Mouse (Mus musculus) ES-E14 (cell line): Measurements from ENCODE around the gene Naip2. TPM values are rescaled to one million over a fixed set of nuclear protein-coding genes. Genes with fewer than 3 reads are reported as not detected.
"Not testable (repeated sequence)": the region's sequence is repeated elsewhere in the genome, so short reads cannot be mapped to it uniquely, and the experiment has no call there.

Experiments used
- DNase-seq: peaks from one replicate; pipeline ENCODE4 v3.0.0-alpha.2; 2013; ENCODE audit warnings: low read depth, low spot score
- H3K27ac ChIP-seq: 2 replicates; pipeline ENCODE4 v1.5.1; 2012; ENCODE audit warnings: low read depth, mild to moderate bottlenecking, low read length, moderate library complexity, mixed read lengths; ENCODE audit not compliant: poor library complexity, insufficient read depth, severe bottlenecking
- H3K36me3 ChIP-seq: 2 replicates; pipeline ENCODE4 v1.6.1; 2012; ENCODE audit warnings: mild to moderate bottlenecking, low read length, moderate library complexity, mixed read lengths; ENCODE audit not compliant: control insufficient read depth, poor library complexity, insufficient read depth, severe bottlenecking
- H3K4me1 ChIP-seq, 2 experiments: fragments of 150-350 bp in 1 of 2; sonication (generic) in 1 of 2; 2 replicates each; pipeline ENCODE4 v1.6.1; 2012; ENCODE audit warnings: low read length in 2 of 2, mild to moderate bottlenecking in 1 of 2, mixed read lengths in 1 of 2; ENCODE audit not compliant: control insufficient read depth in 2 of 2, insufficient read depth in 2 of 2, poor library complexity in 1 of 2
- H3K4me3 ChIP-seq, 2 experiments: fragments of 150-350 bp in 1 of 2; sonication (generic) in 1 of 2; 2 replicates each; pipeline ENCODE4 v1.5.1; 2012; ENCODE audit warnings: low read length in 2 of 2, low read depth in 1 of 2, mild to moderate bottlenecking in 1 of 2, mixed read lengths in 1 of 2; ENCODE audit not compliant: insufficient read depth in 1 of 2, poor library complexity in 1 of 2, severe bottlenecking in 1 of 2
- H3K9ac ChIP-seq: 2 replicates; pipeline ENCODE4 v1.6.1; 2012; ENCODE audit warnings: low read depth, mild to moderate bottlenecking, low read length, mixed read lengths; ENCODE audit not compliant: poor library complexity, insufficient read depth, severe bottlenecking
- H3K9me3 ChIP-seq: fragments of 150-350 bp; sonication (generic); 2 replicates; pipeline ENCODE4 v1.6.1; 2012; ENCODE audit warnings: low read depth, mild to moderate bottlenecking, low read length; ENCODE audit not compliant: control insufficient read depth, insufficient read depth
- CHD2 ChIP-seq: IDR thresholded peaks from 2 replicates; pipeline ENCODE4 v1.6.1; 2014; ENCODE audit warnings: mild to moderate bottlenecking, low read depth, low read length, inconsistent platforms
- ZC3H11A ChIP-seq: IDR thresholded peaks from 2 replicates; pipeline ENCODE4 v1.6.1; 2012; ENCODE audit warnings: low read depth, mild to moderate bottlenecking, inconsistent platforms, low read length, borderline replicate concordance
- ZNF384 ChIP-seq: IDR thresholded peaks from 2 replicates; pipeline ENCODE4 v1.6.1; 2012; ENCODE audit warnings: low read depth, low read length, inconsistent platforms
- in situ Hi-C, 2 experiments: fragments of 600-800 bp; cut with MboI; formaldehyde crosslinking; loops; one replicate each; pipeline ENCODE4 v1.15.1; 2025; ENCODE audit warnings: low sequenced_read_pairs in 2 of 2, inconsistent platforms in 1 of 2; ENCODE audit not compliant: unreplicated experiment in 2 of 2
- total RNA-seq: library from RNA; depleted of rRNA; stranded (reverse); fragments of 300-350 nt; gene quantifications from 2 replicates; pipeline ENCODE4 v1.2.3, GENCODE M21; 2012; rRNA removed

Naip2 gene
- total RNA-seq: 0.18 TPM in 1 of 2 replicates, not detected in the other

DNA sequence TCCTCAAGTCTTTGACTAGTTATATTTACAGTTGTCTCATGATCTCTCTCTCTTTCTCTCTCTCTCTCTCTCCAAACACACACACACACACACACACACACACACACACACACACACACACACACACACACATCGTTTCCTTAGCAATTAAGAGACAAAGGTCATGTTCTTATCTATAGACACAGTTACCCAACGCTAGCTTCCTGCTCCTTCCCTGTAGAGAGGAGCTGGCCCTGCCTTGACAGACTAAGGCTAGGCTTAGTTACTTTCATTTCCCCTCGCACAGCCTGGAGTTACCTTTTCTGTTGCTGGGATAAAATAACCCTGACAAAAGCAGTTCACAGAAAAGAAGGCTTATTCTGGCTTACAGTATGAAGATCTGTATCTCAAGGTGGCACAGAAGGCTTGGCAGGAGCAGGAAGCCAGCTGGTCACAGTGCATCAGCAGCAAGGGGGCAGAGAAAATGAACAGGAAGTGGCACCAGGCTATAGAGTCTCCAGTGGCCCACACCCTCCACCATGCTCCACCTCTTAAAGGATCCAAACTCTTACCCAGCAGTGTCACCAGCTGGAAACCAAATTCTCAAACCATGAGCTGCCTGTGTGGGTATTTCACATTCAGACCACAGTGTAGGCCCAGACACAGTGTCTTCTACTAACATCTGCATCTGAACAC, at the start of gene Naip2:
TSS of gene Naip2 (minus strand) at position 434 of the 675 bp plus-strand sequence.
- DNase-seq, in situ Hi-C loops, H3K9me3 ChIP-seq, H3K36me3 ChIP-seq, H3K27ac ChIP-seq, H3K9ac ChIP-seq, H3K4me3 ChIP-seq, H3K4me1 ChIP-seq: not testable (repeated sequence)

DNA sequence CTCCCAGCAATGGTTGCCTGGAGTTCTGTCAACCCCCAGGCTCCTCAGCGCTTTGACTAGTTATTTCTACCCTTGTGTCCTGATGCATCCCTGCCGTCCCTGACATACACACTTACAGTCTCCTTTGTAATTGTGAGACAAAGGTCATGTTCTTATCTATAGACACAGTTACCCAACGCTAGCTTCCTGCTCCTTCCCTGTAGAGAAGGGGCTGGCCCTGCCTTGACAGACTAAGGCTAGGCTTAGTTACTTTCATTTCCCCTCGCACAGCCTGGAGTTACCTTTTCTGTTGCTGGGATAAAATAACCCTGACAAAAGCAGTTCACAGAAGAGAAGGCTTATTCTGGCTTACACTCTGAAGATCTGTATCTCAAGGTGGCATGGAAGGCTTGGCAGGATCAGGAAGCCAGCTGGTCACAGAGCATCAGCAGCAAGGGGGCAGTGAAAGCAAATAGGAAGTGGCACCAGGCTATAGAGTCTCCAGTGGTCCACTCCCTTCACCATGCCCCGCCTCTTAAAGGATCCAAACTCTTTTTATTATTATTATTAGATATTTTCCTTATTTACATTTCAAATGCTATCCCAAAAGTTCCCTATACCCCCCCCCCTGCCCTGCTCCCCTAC, 45.1 kb upstream of the Naip2 start:
- in situ Hi-C loops, H3K4me3 ChIP-seq, H3K9me3 ChIP-seq, H3K36me3 ChIP-seq, DNase-seq, H3K27ac ChIP-seq, H3K9ac ChIP-seq, H3K4me1 ChIP-seq: not testable (repeated sequence)

DNA sequence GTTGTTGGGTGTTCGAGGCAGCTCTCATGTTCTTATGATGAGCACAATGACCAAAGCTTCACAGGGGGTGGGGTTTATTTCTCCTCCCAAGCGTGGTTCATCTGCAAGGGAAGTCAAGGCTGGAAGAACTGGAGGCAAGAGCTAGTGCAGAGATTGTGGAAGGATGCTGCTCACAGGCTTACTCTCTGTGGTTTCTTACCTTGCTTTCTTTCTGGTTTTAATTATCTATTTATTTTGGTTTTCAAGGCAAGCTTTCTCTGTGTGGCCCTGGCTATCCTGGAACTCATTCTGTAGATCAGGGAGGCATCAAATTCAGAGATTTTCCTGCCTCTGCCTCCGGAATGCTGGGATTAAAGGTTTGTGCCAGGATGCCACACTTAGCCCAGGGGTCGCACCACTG, 44.3 kb upstream of the Naip2 start, which contains the start of gene Naip5:
TSS of gene Naip5 (minus strand) at position 101 of the 400 bp plus-strand sequence.
- H3K27ac ChIP-seq, H3K9me3 ChIP-seq, H3K4me3 ChIP-seq, H3K9ac ChIP-seq, DNase-seq, H3K4me1 ChIP-seq, H3K36me3 ChIP-seq, in situ Hi-C loops: not testable (repeated sequence)

DNA sequence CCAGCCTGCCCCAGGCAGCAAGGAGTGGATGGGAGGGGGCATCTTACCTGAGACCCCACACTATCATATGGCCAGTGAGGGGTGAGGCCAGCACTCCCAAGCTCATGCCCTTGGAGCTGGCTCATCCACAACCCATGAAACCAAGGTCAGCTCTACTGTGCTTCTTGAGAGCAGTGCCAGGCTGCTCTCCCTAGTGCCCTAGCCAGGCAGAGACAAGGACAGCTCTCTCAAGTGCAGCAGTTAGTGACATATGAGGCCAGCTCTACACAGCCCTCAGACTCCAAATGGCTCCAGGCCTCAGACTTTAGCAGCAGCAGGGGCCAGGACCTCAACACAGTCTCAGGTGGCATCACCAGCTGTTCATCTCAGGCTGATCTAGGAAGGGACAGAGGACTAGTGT, 41.8 kb upstream of the Naip2 start:
- Histone ChIP-seq H3K9ac (no peak overlapping the region), H3K27ac (no peak overlapping the region), H3K9me3 (no peaks in the 10 kb centered on the region), H3K36me3 (no peaks in the 10 kb centered on the region), H3K4me1 (no peaks in the 10 kb centered on the region), H3K4me3 (no peak overlapping the region)
- in situ Hi-C loops: no loop called here
- no peak for DNase-seq
- TF ChIP-seq CHD2 (no peak), ZNF384 (no peak)

DNA sequence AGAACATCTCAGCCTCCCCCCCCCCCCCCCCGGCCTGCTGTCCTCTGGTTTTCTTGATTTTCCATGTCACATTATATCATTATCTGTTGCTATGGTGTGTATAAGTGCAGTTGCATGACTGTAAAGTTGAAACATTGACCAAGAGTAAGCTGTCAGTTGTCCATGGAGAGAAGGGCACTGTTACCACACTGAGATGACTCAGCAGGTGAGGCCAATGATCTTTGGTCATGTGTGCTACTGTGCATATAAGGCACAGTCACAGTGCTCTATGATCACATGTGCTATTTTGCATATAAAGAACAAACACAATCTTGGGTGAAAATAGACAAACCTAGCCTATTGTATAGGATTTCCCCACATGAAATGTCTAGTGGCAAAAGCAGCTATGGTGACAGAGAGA, 11.8 kb upstream of the Naip2 start:
- H3K4me1 ChIP-seq, H3K9ac ChIP-seq, H3K9me3 ChIP-seq, DNase-seq, H3K27ac ChIP-seq, H3K36me3 ChIP-seq, in situ Hi-C loops, H3K4me3 ChIP-seq: not testable (repeated sequence)

DNA sequence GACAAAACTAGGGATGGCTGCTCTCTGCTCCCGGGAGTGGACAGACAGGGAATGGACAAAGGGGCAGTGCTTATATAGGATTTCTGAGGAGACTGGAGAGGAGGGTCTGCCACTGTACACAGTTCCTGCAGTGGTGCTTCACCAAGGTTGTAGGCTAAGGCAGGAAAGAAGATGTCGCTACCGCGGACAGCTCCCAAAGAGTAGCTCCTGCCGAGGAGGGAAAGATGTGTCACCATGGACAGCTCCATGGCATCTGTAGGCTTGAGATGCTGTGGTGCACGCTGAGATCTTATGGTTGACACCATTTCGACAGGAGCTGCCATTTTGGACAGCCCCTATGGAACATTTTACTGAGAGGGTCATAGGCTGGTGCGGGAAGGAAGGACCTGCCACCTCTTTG, 8.6 kb upstream of the Naip2 start:
- H3K9ac ChIP-seq: no peak overlapping the region
- H3K4me3 ChIP-seq: no peak overlapping the region
- DNase-seq: peak; percentile 81
- in situ Hi-C loops: no loop called here
- no peaks in the 10 kb centered on the region for H3K4me1 ChIP-seq
- no peak overlapping the region for H3K27ac ChIP-seq
- peaks cover 1% of the 10 kb centered on the region; the same call in 1 of the 2 replicates for H3K9me3 ChIP-seq
- no peaks in the 10 kb centered on the region for H3K36me3 ChIP-seq
- TF ChIP-seq CHD2 (no peak), ZC3H11A (peak; percentile 53)
